Mouse (Mus musculus): Measurements from ENCODE around the gene Tgm2.

The Tgm2 gene

GRCm38 (mm10) chr2:158070885-158071632, 75.2 kb downstream of the Tgm2 start:
- peak; percentile 9 for DNase-seq (ENCODE audit: low read depth)

DNA sequence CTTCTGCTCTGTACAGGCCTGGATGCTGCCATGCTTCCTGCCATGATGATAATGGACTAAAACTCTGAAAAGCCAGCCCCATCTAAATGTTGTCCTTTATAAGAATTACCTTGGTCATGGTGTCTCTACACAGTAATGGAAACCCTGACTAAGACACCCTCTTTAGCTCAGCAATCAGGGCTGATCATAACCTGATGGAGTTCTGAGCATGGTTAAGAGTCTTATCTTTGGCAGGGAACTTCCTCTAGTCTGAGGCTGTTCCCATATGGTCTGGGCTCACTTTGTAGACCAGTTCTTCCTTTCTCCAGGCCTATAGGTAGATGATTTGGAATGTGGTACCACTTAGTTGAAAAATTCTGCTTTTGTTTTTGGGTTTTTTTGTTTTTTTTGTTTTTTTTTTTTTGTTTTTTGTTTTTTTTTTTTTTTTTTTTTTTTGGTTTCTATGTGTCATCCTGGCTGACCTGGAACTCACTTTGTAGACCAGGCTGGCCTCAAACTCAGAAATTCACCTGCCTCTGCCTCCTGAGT, 77.7 kb downstream of the Tgm2 start:
- no peak for DNase-seq (ENCODE audit: low read depth)

DNA sequence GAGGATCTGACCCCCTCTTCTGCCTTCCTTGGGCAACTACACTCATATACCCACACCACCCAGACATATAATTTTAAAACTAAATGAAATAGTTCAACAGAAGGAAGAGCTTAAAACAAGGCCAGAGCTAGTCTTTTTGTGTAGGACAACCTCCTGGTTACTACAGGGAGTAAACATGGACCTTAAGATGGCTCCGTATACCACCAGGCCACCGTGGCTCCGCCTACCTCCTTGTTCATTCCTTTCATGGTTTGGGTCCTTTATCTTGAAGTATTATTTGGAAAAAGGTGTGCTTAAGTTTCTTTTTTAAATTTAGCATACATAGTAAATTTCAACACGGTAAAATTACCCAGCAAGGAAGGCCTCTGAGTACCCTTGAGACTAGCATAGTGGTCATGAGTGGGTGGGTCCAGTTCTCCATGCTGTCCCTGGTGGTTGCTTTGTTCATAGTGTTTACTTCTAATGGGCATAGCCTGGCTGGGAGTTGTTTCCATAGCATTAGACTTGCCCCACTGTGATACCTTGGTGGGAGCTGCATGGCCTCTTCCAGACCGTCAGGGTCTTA, 78.9 kb downstream of the Tgm2 start:
- no peak for DNase-seq (ENCODE audit: low read depth)

- DNase-seq (ENCODE audit: low read depth) = no peak
Observed at GRCm38 (mm10) chr2:158066456-158066855, 79.8 kb downstream of the Tgm2 start.
